Mouse (Mus musculus) intestine, embryonic 16.5 days (tissue): ENCODE measurements around the gene Spon1. TPM values are rescaled to one million over a fixed set of nuclear protein-coding genes. Genes with fewer than 3 reads are reported as not detected.

Experiments
- ATAC-seq: fragments of 200-750 bp; cut with Nextera tagmentation; 2 replicates; pipeline ENCODE4 v1.8.0; 2017; ENCODE audit warnings: moderate TSS enrichment, moderate library complexity
- H3K27ac ChIP-seq: fragments of 300-500 bp; sonication (generic); 2 replicates; pipeline ENCODE4 v1.5.1; 2014; ENCODE audit warnings: mild to moderate bottlenecking, low read length
- H3K27me3 ChIP-seq: fragments of 300-500 bp; sonication (generic); replicated peaks from 2 replicates; pipeline ENCODE4 v1.6.1; 2014; ENCODE audit warnings: low read length, control low read depth, mixed read lengths; ENCODE audit not compliant: control insufficient read depth, insufficient read depth
- H3K36me3 ChIP-seq: fragments of 300-500 bp; sonication (generic); 2 replicates; pipeline ENCODE4 v1.6.1; 2014; ENCODE audit warnings: low read length, control low read depth; ENCODE audit not compliant: control insufficient read depth, insufficient read depth
- H3K4me1 ChIP-seq: fragments of 300-500 bp; sonication (generic); 2 replicates; pipeline ENCODE4 v1.6.1; 2014; ENCODE audit warnings: low read length, control low read depth, mixed read lengths; ENCODE audit not compliant: control insufficient read depth, insufficient read depth
- H3K4me2 ChIP-seq: fragments of 300-500 bp; sonication (generic); 2 replicates; pipeline ENCODE4 v1.6.1; 2014; ENCODE audit warnings: low read depth, low read length, control low read depth
- H3K4me3 ChIP-seq: fragments of 300-500 bp; sonication (generic); 2 replicates; pipeline ENCODE4 v1.5.1; 2014; ENCODE audit warnings: mild to moderate bottlenecking, low read length
- H3K9ac ChIP-seq: fragments of 300-500 bp; sonication (generic); 2 replicates; pipeline ENCODE4 v1.6.1; 2014; ENCODE audit warnings: low read depth, low read length
- H3K9me3 ChIP-seq: fragments of 300-500 bp; sonication (generic); 2 replicates; pipeline ENCODE4 v1.6.1; 2016; ENCODE audit warnings: low read length, control low read depth; ENCODE audit not compliant: control insufficient read depth
- WGBS: fragments of 180-500 bp; shearing (Covaris S2); extraction: QIAGEN DNeasy Blood & Tissue Kit; methylation state at CpG from one replicate; pipeline ENCODE4 v1.1.7; 2014; 5-methylcytosine and 5-hydroxymethylcytosine counted together
- polyA plus RNA-seq: library from polyadenylated mRNA; unstranded; fragments of >200 nt; fragmentation: Nextera tagmentation; extraction: Ambion mirVana; gene quantifications from 2 replicates; pipeline ENCODE4 v1.2.1, GENCODE M21; 2015

Gene Spon1
- polyA plus RNA-seq, 1 experiment from 2014 or later = 8.9 TPM

GRCm38 (mm10) chr7:114041349-114041748 lies 275.6 kb downstream of the Spon1 start:
- 88% methylated on average over 4 of the region's 4 CpGs for WGBS
- Histone ChIP-seq H3K27me3 (no peaks in the 10 kb centered on the region), H3K27ac (no peak overlapping the region), H3K9ac (no peak overlapping the region), H3K4me3 (no peak overlapping the region), H3K36me3 (no peaks in the 10 kb centered on the region), H3K9me3 (no peaks in the 10 kb centered on the region), H3K4me2 (no peak overlapping the region), H3K4me1 (peaks cover 10% of the 10 kb centered on the region; the same call in 1 of the 2 replicates)
- no peak for ATAC-seq

GRCm38 (mm10) chr7:114042973-114043928 lies 277.5 kb downstream of the Spon1 start:
- Histone ChIP-seq H3K4me1 (peaks cover 10% of the 10 kb centered on the region; the same call in 1 of the 2 replicates), H3K9me3 (no peaks in the 10 kb centered on the region), H3K4me3 (no peak overlapping the region), H3K9ac (no peak overlapping the region), H3K36me3 (peaks cover 3% of the 10 kb centered on the region; the same call in 1 of the 2 replicates), H3K27ac (0 out of 2 replicates have a peak overlapping the region, but pooled peaks have one; percentile 23), H3K27me3 (no peaks in the 10 kb centered on the region), H3K4me2 (no peak overlapping the region)
- ATAC-seq = peak; percentile 85
- WGBS = 79% methylated on average over 26 of the region's 26 CpGs

DNA sequence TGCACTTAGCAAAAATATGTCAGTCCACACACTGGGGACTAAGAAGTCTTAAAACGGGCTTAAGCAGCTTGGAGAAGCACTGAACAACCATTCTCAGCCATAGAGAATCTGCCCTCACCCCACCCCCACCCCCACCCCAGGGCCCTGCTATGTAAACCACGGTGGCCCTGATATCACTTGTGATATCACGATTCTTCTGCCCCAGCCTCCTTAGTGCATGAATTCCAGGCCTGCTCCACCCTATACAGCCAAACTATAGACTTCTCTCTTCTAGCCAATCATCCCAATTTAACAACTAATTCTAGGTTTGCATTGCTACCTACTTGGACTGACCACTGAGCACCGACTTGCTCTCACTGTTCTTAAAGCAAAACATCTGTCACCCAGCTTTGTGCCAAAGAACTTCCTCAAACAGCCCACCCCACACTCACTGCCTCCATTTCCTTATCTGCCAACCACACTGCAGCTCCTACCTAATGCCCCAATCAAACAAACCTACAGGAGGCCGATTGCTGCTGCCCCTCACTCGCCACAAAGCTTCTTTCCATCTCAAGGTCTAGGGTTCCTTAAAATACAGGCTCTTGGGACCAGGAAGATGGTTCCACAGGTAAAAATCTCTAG lies 278.2 kb downstream of the Spon1 start:
- H3K4me2 ChIP-seq = no peak overlapping the region
- peaks cover 10% of the 10 kb centered on the region; the same call in 1 of the 2 replicates for H3K4me1 ChIP-seq
- peaks cover 3% of the 10 kb centered on the region; the same call in 1 of the 2 replicates for H3K36me3 ChIP-seq
- H3K4me3 ChIP-seq = no peak overlapping the region
- H3K27ac ChIP-seq = 0 out of 2 replicates have a peak overlapping the region, but pooled peaks have one; percentile 23
- H3K9me3 ChIP-seq = no peaks in the 10 kb centered on the region
- no peaks in the 10 kb centered on the region for H3K27me3 ChIP-seq
- peak; percentile 39; the same call in 1 of the 2 replicates for ATAC-seq
- H3K9ac ChIP-seq = no peak overlapping the region
- 57% methylated on average over 6 of the region's 6 CpGs for WGBS

GRCm38 (mm10) chr7:114045814-114046213 lies 280.0 kb downstream of the Spon1 start:
- 56% methylated on average over 2 of the region's 2 CpGs for WGBS
- peak; percentile 69 for ATAC-seq
- 0 out of 2 replicates have a peak overlapping the region, but pooled peaks have one; percentile 18 for H3K27ac ChIP-seq

GRCm38 (mm10) chr7:114053720-114054119 lies 287.9 kb downstream of the Spon1 start:
- no peak overlapping the region for H3K4me3 ChIP-seq
- no peak overlapping the region for H3K4me2 ChIP-seq
- H3K4me1 ChIP-seq = 0 out of 2 replicates have a peak, but pooled peaks cover 4% of the 10 kb centered on the region
- H3K36me3 ChIP-seq = no peaks in the 10 kb centered on the region
- H3K9me3 ChIP-seq = no peaks in the 10 kb centered on the region
- no peak overlapping the region for H3K9ac ChIP-seq
- no peak overlapping the region for H3K27ac ChIP-seq
- no peaks in the 10 kb centered on the region for H3K27me3 ChIP-seq
- 61% methylated on average over 4 of the region's 4 CpGs for WGBS
- peak; percentile 55; the same call in 1 of the 2 replicates for ATAC-seq

More at GRCm38 (mm10) chr7:114045814-114046213, 280.0 kb downstream of the Spon1 start:
- H3K4me3 ChIP-seq = no peak overlapping the region
- no peaks in the 10 kb centered on the region for H3K27me3 ChIP-seq
- no peak overlapping the region for H3K9ac ChIP-seq
- H3K4me1 ChIP-seq = peaks cover 10% of the 10 kb centered on the region; the same call in 1 of the 2 replicates
- H3K4me2 ChIP-seq = no peak overlapping the region
- peaks cover 3% of the 10 kb centered on the region; the same call in 1 of the 2 replicates for H3K36me3 ChIP-seq
- no peaks in the 10 kb centered on the region for H3K9me3 ChIP-seq

- Histone ChIP-seq H3K36me3 (no peaks in the 10 kb centered on the region), H3K27ac (no peak overlapping the region), H3K9ac (no peak overlapping the region), H3K9me3 (no peaks in the 10 kb centered on the region), H3K27me3 (no peaks in the 10 kb centered on the region), H3K4me1 (no peaks in the 10 kb centered on the region), H3K4me2 (no peak overlapping the region), H3K4me3 (no peak overlapping the region)
- 90% methylated on average over 16 of the region's 16 CpGs for WGBS
- ATAC-seq = no peak
Observed at GRCm38 (mm10) chr7:114058166-114058565, 292.4 kb downstream of the Spon1 start.

DNA sequence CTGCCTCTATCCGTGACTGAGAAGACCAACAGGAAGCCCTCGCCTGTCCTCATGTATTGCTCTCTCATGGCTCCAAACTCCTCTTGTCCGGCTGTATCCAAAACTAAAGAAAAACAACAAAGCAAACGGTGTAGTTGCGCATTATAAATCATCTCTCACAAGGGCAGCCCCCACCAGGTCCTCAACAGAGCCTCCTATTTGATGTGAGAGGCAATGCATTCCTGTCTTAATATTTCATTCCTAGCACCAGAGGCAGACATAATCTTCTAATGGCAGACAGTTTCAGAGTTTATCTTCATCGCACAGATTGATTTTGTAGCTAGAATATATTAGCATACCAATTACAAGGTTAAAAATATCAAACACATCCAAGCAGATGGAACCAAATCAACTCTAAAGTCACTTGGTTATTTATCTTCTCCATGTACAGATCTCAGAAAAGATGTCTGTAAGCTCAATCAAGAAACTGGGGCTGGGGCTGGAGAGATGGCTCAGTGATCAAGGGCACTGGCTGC lies 293.2 kb downstream of the Spon1 start:
- Histone ChIP-seq H3K9ac (no peak overlapping the region), H3K9me3 (no peaks in the 10 kb centered on the region), H3K27ac (no peak overlapping the region), H3K27me3 (no peaks in the 10 kb centered on the region), H3K4me2 (no peak overlapping the region), H3K4me1 (no peaks in the 10 kb centered on the region; the same call in 1 of the 2 replicates), H3K4me3 (no peak overlapping the region), H3K36me3 (no peaks in the 10 kb centered on the region)
- WGBS = 80% methylated on average over 6 of the region's 6 CpGs
- no peak for ATAC-seq

DNA sequence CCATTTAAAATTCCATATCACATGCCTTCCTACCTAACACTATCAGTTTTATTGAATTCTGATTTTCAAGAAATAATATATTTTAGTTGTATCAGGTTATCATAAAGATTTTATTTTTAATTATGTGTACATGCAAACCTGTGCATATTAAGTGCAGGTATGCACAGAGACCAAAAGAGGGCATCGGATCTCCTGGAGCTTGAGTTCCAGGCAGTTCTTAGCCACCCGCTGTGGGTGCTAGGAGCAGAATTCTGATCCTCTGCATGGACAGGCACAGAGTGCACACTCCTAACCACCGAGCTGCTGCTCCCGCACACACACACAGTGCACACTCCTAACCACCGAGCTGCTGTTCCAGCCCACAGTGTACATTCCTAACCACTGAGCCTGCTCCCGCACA lies 294.6 kb downstream of the Spon1 start:
- no peaks in the 10 kb centered on the region for H3K27me3 ChIP-seq
- no peak overlapping the region for H3K4me2 ChIP-seq
- no peak overlapping the region for H3K4me3 ChIP-seq
- no peak overlapping the region for H3K27ac ChIP-seq
- WGBS = 93% methylated on average over 6 of the region's 6 CpGs
- H3K4me1 ChIP-seq = peaks cover 3% of the 10 kb centered on the region
- H3K9me3 ChIP-seq = no peaks in the 10 kb centered on the region
- ATAC-seq = no peak
- no peak overlapping the region for H3K9ac ChIP-seq
- H3K36me3 ChIP-seq = no peaks in the 10 kb centered on the region

- Histone ChIP-seq H3K9ac (no peak overlapping the region), H3K4me3 (no peak overlapping the region), H3K36me3 (no peaks in the 10 kb centered on the region), H3K4me2 (no peak overlapping the region), H3K27me3 (no peaks in the 10 kb centered on the region), H3K9me3 (no peaks in the 10 kb centered on the region), H3K4me1 (peaks cover 16% of the 10 kb centered on the region), H3K27ac (no peak overlapping the region)
- no peak for ATAC-seq
- 64% methylated on average over 1 of the region's 1 CpGs for WGBS
Observed at GRCm38 (mm10) chr7:114062451-114062850, 296.7 kb downstream of the Spon1 start.
